Mouse (Mus musculus) myocyte (in vitro differentiated cells): ENCODE measurements around the gene Zfhx3.

ENCODE experiments used
- E2F4 ChIP-seq: IDR thresholded peaks from one replicate; pipeline ENCODE4 v1.6.1; 2011; ENCODE audit warnings: mild to moderate bottlenecking, control low read depth, moderate library complexity; ENCODE audit not compliant: insufficient read depth
- MAX ChIP-seq: IDR thresholded peaks from one replicate; pipeline ENCODE4 v1.6.1; 2011; ENCODE audit warnings: low read depth, mild to moderate bottlenecking, control low read depth
- MYOG ChIP-seq, 3 experiments: IDR thresholded peaks; one replicate each; pipeline ENCODE4 v1.6.1; 2011; ENCODE audit warnings: control low read depth in 2 of 3, low read depth in 2 of 3, mild to moderate bottlenecking in 2 of 3; ENCODE audit not compliant: insufficient read length in 2 of 3, control insufficient read depth in 1 of 3, insufficient read depth in 1 of 3
- POLR2A ChIP-seq: IDR thresholded peaks from one replicate; pipeline ENCODE4 v1.6.1; 2011; ENCODE audit warnings: low read depth, mild to moderate bottlenecking, control low read depth, moderate library complexity; ENCODE audit not compliant: insufficient read length
- POLR2AphosphoS2 ChIP-seq: IDR thresholded peaks from one replicate; pipeline ENCODE4 v1.6.1; 2011; ENCODE audit warnings: low read depth, control low read depth; ENCODE audit not compliant: insufficient read length
- REST ChIP-seq: IDR thresholded peaks from one replicate; pipeline ENCODE4 v1.6.1; 2011; ENCODE audit warnings: mild to moderate bottlenecking, control low read depth, moderate library complexity; ENCODE audit not compliant: insufficient read depth, insufficient read length
- SRF ChIP-seq: IDR thresholded peaks from one replicate; pipeline ENCODE4 v1.6.1; 2011; ENCODE audit warnings: low read depth; ENCODE audit not compliant: control insufficient read depth, insufficient read length
- TCF12 ChIP-seq: IDR thresholded peaks from one replicate; pipeline ENCODE4 v1.6.1; 2011; ENCODE audit warnings: mild to moderate bottlenecking, control low read depth; ENCODE audit not compliant: poor library complexity, insufficient read depth, severe bottlenecking
- TCF3 ChIP-seq: IDR thresholded peaks from one replicate; pipeline ENCODE4 v1.6.1; 2011; ENCODE audit warnings: low read depth, control low read depth; ENCODE audit not compliant: insufficient read length
- USF1 ChIP-seq: IDR thresholded peaks from one replicate; pipeline ENCODE4 v1.6.1; 2011; ENCODE audit warnings: low read depth, mild to moderate bottlenecking, control low read depth, moderate library complexity

GRCm38 (mm10) chr8:108305368-108305767 is 362.9 kb downstream of the Zfhx3 start:
- TF ChIP-seq POLR2A (no peak), E2F4 (no peak), REST (no peak), TCF3 (no peak), MYOG (IDR thresholded peaks at IDR 0.05; ENCODE audit: control insufficient read depth in 1 of 3, insufficient read depth in 1 of 3, insufficient read length in 2 of 3, low read depth in 2 of 3) (no peak), USF1 (no peak), MAX (no peak), POLR2AphosphoS2 (no peak), SRF (no peak), TCF12 (no peak)
